Mouse (Mus musculus) forebrain, embryonic 11.5 days (tissue): ENCODE data around the gene Laptm4a. TPM values are rescaled to one million over a fixed set of nuclear protein-coding genes. Genes with fewer than 3 reads are reported as not detected.
"Not testable (repeated sequence)": the region's sequence is repeated elsewhere in the genome, so short reads cannot be mapped to it uniquely, and the experiment has no call there.

Experiments
- ATAC-seq: fragments of 200-750 bp; cut with Nextera tagmentation; replicated peaks from 2 replicates; pipeline ENCODE4 v1.8.0; 2017; ENCODE audit warnings: moderate TSS enrichment; ENCODE audit not compliant: low FRiP score
- DNase-seq: peaks from one replicate; pipeline ENCODE4 v3.0.0-alpha.2; 2017; ENCODE audit warnings: low spot score
- H3K27ac ChIP-seq: fragments of 300-500 bp; sonication (generic); 2 replicates; pipeline ENCODE4 v1.5.1; 2014; ENCODE audit warnings: low read depth, low read length
- H3K27me3 ChIP-seq: fragments of 300-500 bp; sonication (generic); 2 replicates; pipeline ENCODE4 v1.6.1; 2014; ENCODE audit warnings: mild to moderate bottlenecking, low read length, mixed read lengths; ENCODE audit not compliant: control insufficient read depth, insufficient read depth
- H3K36me3 ChIP-seq: fragments of 300-500 bp; sonication (generic); 2 replicates; pipeline ENCODE4 v1.6.1; 2014; ENCODE audit warnings: mild to moderate bottlenecking, low read length, moderate library complexity, mixed read lengths; ENCODE audit not compliant: control insufficient read depth, insufficient read depth
- H3K4me1 ChIP-seq: fragments of 300-500 bp; sonication (generic); replicated peaks from 2 replicates; pipeline ENCODE4 v1.6.1; 2014; ENCODE audit warnings: low read length, mixed read lengths; ENCODE audit not compliant: control insufficient read depth, insufficient read depth
- H3K4me2 ChIP-seq: fragments of 300-500 bp; sonication (generic); 2 replicates; pipeline ENCODE4 v1.6.1; 2014; ENCODE audit warnings: low read depth, mild to moderate bottlenecking, low read length, moderate library complexity, mixed read lengths; ENCODE audit not compliant: severe bottlenecking
- H3K4me3 ChIP-seq: fragments of 300-500 bp; sonication (generic); 2 replicates; pipeline ENCODE4 v1.5.1; 2014; ENCODE audit warnings: low read depth, low read length
- H3K9ac ChIP-seq: fragments of 300-500 bp; sonication (generic); 2 replicates; pipeline ENCODE4 v1.6.1; 2014; ENCODE audit warnings: low read length
- H3K9me3 ChIP-seq: fragments of 300-500 bp; sonication (generic); 2 replicates; pipeline ENCODE4 v1.6.1; 2016; ENCODE audit warnings: low read length, mixed read lengths; ENCODE audit not compliant: control insufficient read depth
- WGBS: fragments of 180-500 bp; shearing (Covaris S2); extraction: QIAGEN DNeasy Blood & Tissue Kit; methylation state at CpG from one replicate; pipeline ENCODE4 v1.1.7; 2014; 5-methylcytosine and 5-hydroxymethylcytosine counted together
- polyA plus RNA-seq: library from polyadenylated mRNA; unstranded; fragments of >200 nt; fragmentation: Nextera tagmentation; extraction: Ambion mirVana; gene quantifications from 2 replicates; pipeline ENCODE4 v1.2.1, GENCODE M21; 2014

Gene Laptm4a
- polyA plus RNA-seq, 1 experiment from 2014 or later: 196 TPM

GRCm38 (mm10) chr12:8920996-8921393 is 469 bp upstream of the Laptm4a start:
- Histone ChIP-seq H3K9me3 (no peaks in the 10 kb centered on the region), H3K9ac (peak overlapping the region; percentile 75), H3K4me2 (peak overlapping the region; percentile 45; the same call in 1 of the 2 replicates), H3K27ac (peak overlapping the region; percentile 91), H3K27me3 (no peaks in the 10 kb centered on the region), H3K36me3 (peaks cover under 1% of the 10 kb centered on the region; the same call in 1 of the 2 replicates), H3K4me1 (no peaks in the 10 kb centered on the region; the same call in 1 of the 2 replicates), H3K4me3 (peak overlapping the region; percentile 74)
- no peak for DNase-seq
- 38% methylated on average over 1 of the region's 1 CpGs for WGBS
- ATAC-seq: no peak

DNA sequence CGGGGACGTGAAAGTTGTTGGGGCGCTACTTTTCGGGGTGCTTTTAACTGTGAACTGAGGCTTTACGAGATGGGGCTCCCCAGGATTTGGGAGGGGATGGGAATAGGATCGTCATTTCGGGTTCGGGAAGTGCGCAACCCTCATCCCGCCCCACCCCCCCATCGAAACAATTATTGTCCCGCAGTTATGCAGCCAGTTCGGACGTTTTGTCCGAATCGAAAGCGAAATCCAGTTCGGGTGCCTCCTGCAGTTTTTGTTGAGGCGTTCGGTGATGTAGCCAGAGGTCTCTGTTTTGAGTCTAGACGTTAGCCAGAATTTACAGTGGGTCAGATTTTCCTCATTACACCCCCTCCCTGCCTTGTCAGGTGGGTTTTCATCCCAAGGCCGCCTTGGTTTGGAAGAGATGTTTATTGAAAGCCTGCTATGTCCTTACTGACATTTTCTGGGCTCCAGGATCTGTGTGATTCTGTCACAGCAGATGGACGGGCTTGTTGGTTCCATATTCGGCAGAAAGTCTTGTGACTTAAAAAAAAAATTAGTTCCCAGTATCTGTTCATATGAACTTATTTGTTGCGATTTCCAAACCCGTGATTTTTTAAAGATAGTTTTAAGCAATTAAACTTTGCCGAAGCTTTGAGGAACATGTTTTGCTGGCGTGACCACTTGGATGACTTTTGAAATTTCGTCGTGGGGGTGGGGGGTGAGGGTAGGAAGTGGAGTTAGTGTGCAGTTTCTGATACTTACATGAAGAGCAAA is 1.1 kb downstream of the Laptm4a start:
- Histone ChIP-seq H3K9me3 (no peaks in the 10 kb centered on the region), H3K4me2 (peak overlapping the region; percentile 67), H3K27ac (peak overlapping the region; percentile 91), H3K4me3 (peak overlapping the region; percentile 74), H3K4me1 (no peaks in the 10 kb centered on the region; the same call in 1 of the 2 replicates), H3K27me3 (no peaks in the 10 kb centered on the region), H3K9ac (peak overlapping the region; percentile 80), H3K36me3 (peaks cover 2% of the 10 kb centered on the region; the same call in 1 of the 2 replicates)
- DNase-seq (no peak), ATAC-seq (no peak)
- 7% methylated on average over 30 of the region's 30 CpGs for WGBS

- no peaks in the 10 kb centered on the region; the same call in 1 of the 2 replicates for H3K4me1 ChIP-seq
- DNase-seq (no peak), ATAC-seq (no peak)
- no peak overlapping the region for H3K27ac ChIP-seq
- peak overlapping the region; percentile 80 for H3K9ac ChIP-seq
- H3K36me3 ChIP-seq: peaks cover 2% of the 10 kb centered on the region; the same call in 1 of the 2 replicates
- H3K4me3 ChIP-seq: peak overlapping the region; percentile 74
- 45% methylated on average over 5 of the region's 5 CpGs for WGBS
- peak overlapping the region; percentile 67 for H3K4me2 ChIP-seq
- H3K27me3 ChIP-seq: no peaks in the 10 kb centered on the region
- no peaks in the 10 kb centered on the region for H3K9me3 ChIP-seq
Observed at GRCm38 (mm10) chr12:8923125-8923410, 1.6 kb downstream of the Laptm4a start.

GRCm38 (mm10) chr12:8923603-8924002 is 2.1 kb downstream of the Laptm4a start:
- H3K4me2 ChIP-seq: peak overlapping the region; percentile 67
- 61% methylated on average over 2 of the region's 2 CpGs for WGBS
- no peaks in the 10 kb centered on the region; the same call in 1 of the 2 replicates for H3K4me1 ChIP-seq
- H3K4me3 ChIP-seq: peak overlapping the region; percentile 74
- H3K9me3 ChIP-seq: no peaks in the 10 kb centered on the region
- peak overlapping the region; percentile 80; the same call in 1 of the 2 replicates for H3K9ac ChIP-seq
- peaks cover 2% of the 10 kb centered on the region; the same call in 1 of the 2 replicates for H3K36me3 ChIP-seq
- H3K27ac ChIP-seq: no peak overlapping the region
- no peak for DNase-seq
- no peak for ATAC-seq
- no peaks in the 10 kb centered on the region for H3K27me3 ChIP-seq

DNA sequence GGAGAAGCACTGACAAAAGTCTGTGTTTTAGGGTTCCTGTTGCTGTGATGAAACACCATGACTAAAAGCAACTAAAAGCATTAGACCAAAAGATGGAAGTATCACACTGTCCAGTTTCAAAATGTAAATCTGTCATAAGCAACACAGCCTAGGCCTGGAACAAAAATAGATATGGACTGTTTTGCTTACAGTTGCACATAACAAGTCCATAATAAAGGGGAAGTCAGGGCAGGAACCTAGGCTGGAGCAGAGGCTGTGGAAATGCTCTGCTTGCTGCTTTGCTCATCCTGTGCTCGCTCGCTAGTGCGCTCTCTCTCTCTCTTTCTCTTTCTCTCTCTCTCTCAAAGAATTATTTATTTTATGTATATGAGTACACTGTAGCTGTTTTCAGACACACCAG is 6.2 kb downstream of the Laptm4a start:
- H3K4me2 ChIP-seq: no peak overlapping the region
- no peak for DNase-seq
- H3K36me3 ChIP-seq: peaks cover 2% of the 10 kb centered on the region; the same call in 1 of the 2 replicates
- no peaks in the 10 kb centered on the region; the same call in 1 of the 2 replicates for H3K4me1 ChIP-seq
- no peaks in the 10 kb centered on the region for H3K27me3 ChIP-seq
- no peak for ATAC-seq
- no peak overlapping the region for H3K27ac ChIP-seq
- WGBS: 100% methylated on average over 3 of the region's 3 CpGs
- H3K4me3 ChIP-seq: no peak overlapping the region
- H3K9me3 ChIP-seq: no peaks in the 10 kb centered on the region
- H3K9ac ChIP-seq: no peak overlapping the region

DNA sequence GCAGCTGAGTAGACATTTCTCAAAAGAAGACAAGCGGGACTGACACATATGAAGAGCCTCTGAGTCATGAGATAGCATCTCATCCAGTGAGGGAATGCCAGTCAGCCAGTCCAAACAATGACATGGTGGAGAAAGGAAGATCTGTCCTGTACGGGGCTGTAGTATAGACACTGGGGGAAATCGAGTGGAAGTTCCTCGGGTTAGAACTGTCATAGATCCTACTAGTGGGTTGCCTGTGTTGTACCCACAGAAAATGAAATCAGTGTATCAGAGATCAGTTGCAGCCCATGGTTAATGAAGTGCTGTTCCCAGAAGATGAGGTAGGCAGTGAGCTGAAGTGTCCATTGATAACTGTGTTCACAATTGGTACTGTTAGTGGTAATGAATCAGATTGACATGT is 7.3 kb downstream of the Laptm4a start:
- WGBS: 89% methylated on average over 4 of the region's 4 CpGs
- H3K27me3 ChIP-seq: no peaks in the 10 kb centered on the region
- H3K9ac ChIP-seq: no peak overlapping the region
- peaks cover 4% of the 10 kb centered on the region for H3K36me3 ChIP-seq
- H3K9me3 ChIP-seq: no peaks in the 10 kb centered on the region
- H3K4me3 ChIP-seq: no peak overlapping the region
- H3K4me1 ChIP-seq: no peaks in the 10 kb centered on the region
- ATAC-seq (no peak), DNase-seq (no peak)
- H3K27ac ChIP-seq: no peak overlapping the region
- H3K4me2 ChIP-seq: no peak overlapping the region

DNA sequence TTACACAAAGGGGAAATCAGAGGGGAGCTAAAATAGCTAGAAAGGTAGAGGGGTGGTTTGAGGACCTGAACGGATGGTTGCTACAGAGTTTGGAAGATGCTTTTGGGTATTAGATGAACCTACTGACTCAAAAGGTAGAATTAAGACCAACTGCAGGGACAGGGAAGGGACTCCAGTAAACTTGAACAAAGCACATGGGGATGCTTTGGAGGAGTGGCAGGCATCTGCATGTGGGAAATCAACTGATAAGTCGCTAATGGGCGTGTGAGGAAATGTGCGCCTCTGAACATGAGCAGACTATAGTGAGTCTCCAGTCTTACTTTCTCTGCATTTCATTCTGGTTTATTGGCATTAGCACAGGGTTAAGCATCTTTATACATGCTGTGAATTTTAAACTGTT is 9.6 kb downstream of the Laptm4a start:
- no peak overlapping the region for H3K4me3 ChIP-seq
- H3K9me3 ChIP-seq: no peaks in the 10 kb centered on the region
- no peaks in the 10 kb centered on the region for H3K4me1 ChIP-seq
- peaks cover 11% of the 10 kb centered on the region for H3K36me3 ChIP-seq
- H3K4me2 ChIP-seq: no peak overlapping the region
- H3K27me3 ChIP-seq: no peaks in the 10 kb centered on the region
- DNase-seq (no peak), ATAC-seq (no peak)
- WGBS: 83% methylated on average over 4 of the region's 4 CpGs
- H3K9ac ChIP-seq: no peak overlapping the region
- H3K27ac ChIP-seq: no peak overlapping the region

- DNase-seq (no peak), ATAC-seq (no peak)
- Histone ChIP-seq H3K36me3 (peaks cover 14% of the 10 kb centered on the region), H3K27me3 (no peaks in the 10 kb centered on the region), H3K27ac (no peak overlapping the region), H3K9me3 (no peaks in the 10 kb centered on the region), H3K4me1 (no peaks in the 10 kb centered on the region), H3K4me2 (no peak overlapping the region), H3K4me3 (no peak overlapping the region), H3K9ac (no peak overlapping the region)
- WGBS: 87% methylated on average over 5 of the region's 5 CpGs
Observed at GRCm38 (mm10) chr12:8935349-8935748, 13.9 kb downstream of the Laptm4a start.

DNA sequence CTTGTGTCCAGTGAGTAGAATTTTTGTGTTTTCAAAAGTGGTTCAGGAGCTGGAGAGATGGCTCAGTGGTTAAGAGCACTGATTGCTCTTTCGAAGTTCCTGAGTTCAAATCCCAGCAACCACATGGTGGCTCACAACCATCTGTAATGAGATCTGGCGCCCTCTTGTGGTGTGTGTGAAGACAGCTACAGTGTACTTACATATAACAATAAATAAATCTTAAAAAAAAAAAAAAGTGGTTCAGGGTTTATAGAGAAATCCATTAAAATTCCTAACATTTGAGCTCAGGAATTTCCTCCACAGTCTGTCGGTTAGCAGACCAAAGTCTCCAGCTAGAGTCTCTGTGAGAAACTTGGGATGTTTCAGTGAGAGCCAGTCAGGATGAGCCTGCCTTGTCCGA is 14.7 kb downstream of the Laptm4a start:
- 76% methylated on average over 4 of the region's 4 CpGs for WGBS
- not testable (repeated sequence) for H3K9ac ChIP-seq, H3K4me1 ChIP-seq, H3K9me3 ChIP-seq, H3K27me3 ChIP-seq, DNase-seq, H3K4me2 ChIP-seq, H3K27ac ChIP-seq, H3K4me3 ChIP-seq, ATAC-seq
- peaks cover 14% of the 10 kb centered on the region for H3K36me3 ChIP-seq
